Comparison of ENCODE assay signal across 8 mouse cellular contexts in genomic region chr7:98141206-98141605, GRCm38 (mm10). TPM values are rescaled to one million over a fixed set of nuclear protein-coding genes. Genes with fewer than 3 reads are reported as not detected.
DNase-seq lines count a peak whose midpoint lies in the region; ATAC-seq lines count a peak whose summit lies in the region.

No protein-coding gene starts in this region.

- 66% methylated on average over 3 of the region's 3 CpGs for WGBS in hindbrain, embryonic 10.5 days
- WGBS in hindbrain, embryonic 12.5 days: 71% methylated on average over 3 of the region's 3 CpGs

- peaks cover 17% of the 10 kb centered on the region for H3K27me3 ChIP-seq in hindbrain, embryonic 10.5 days (ENCODE audit: insufficient read depth, poor library complexity, severe bottlenecking)
- H3K27me3 ChIP-seq in hindbrain, embryonic 12.5 days: peaks cover 10% of the 10 kb centered on the region; the same call in 1 of the 2 replicates

- peak; percentile 37 for DNase-seq in hindbrain, embryonic 10.5 days (ENCODE audit: low spot score)
- peak; percentile 65 for DNase-seq in NIH3T3 (ENCODE audit: low read depth)
- DNase-seq in kidney, adult 18-20 months: peak; percentile 82
- peak; percentile 51 for DNase-seq in lung, postnatal 36 days
- DNase-seq in right cerebral cortex, postnatal 10 days (ENCODE audit: low spot score in 2 of 2): no peak
- DNase-seq in ovary, adult 18-20 months (ENCODE audit: low spot score): no peak

- ATAC-seq in hindbrain, embryonic 12.5 days (ENCODE audit: low FRiP score): no peak
- ATAC-seq in monocyte, adult 5-6 weeks (replicated peaks; ENCODE audit: insufficient number of reproducible peaks, low FRiP score, low TSS enrichment, poor library complexity, severe bottlenecking): no peak

- no peaks in the 10 kb centered on the region for H3K9me3 ChIP-seq in hindbrain, embryonic 10.5 days
- no peaks in the 10 kb centered on the region for H3K9me3 ChIP-seq in hindbrain, embryonic 12.5 days (replicated peaks)

- no peak overlapping the region for H3K9ac ChIP-seq in hindbrain, embryonic 12.5 days

- H3K4me3 ChIP-seq in hindbrain, embryonic 10.5 days: no peak overlapping the region
- H3K4me3 ChIP-seq in hindbrain, embryonic 12.5 days: no peak overlapping the region

- H3K4me1 ChIP-seq in hindbrain, embryonic 10.5 days (replicated peaks): peaks cover 57% of the 10 kb centered on the region
- peaks cover 34% of the 10 kb centered on the region for H3K4me1 ChIP-seq in hindbrain, embryonic 12.5 days

- H3K27ac ChIP-seq in hindbrain, embryonic 10.5 days: no peak overlapping the region
- no peak overlapping the region for H3K27ac ChIP-seq in hindbrain, embryonic 12.5 days

- H3K4me2 ChIP-seq in hindbrain, embryonic 12.5 days (replicated peaks): no peak overlapping the region

- H3K36me3 ChIP-seq in hindbrain, embryonic 10.5 days: peaks cover 2% of the 10 kb centered on the region; the same call in 1 of the 2 replicates
- H3K36me3 ChIP-seq in hindbrain, embryonic 12.5 days: 0 out of 2 replicates have a peak, but pooled peaks cover 4% of the 10 kb centered on the region

RNA-seq across cellular contexts. Expression of gene Omp, which starts 4.1 kb away (rescaled TPM):
- polyA plus RNA-seq in hindbrain, embryonic 10.5 days (2016; fragmentation: Nextera tagmentation; extraction: Ambion mirVana): 0.07 and 0.13 TPM in 2 replicates
- 0.28 and 0.73 TPM in 2 replicates for polyA plus RNA-seq in hindbrain, embryonic 12.5 days (2016; fragmentation: Nextera tagmentation; extraction: Ambion mirVana)
- 0.29 TPM in 1 of 3 replicates, not detected in the others for total RNA-seq in monocyte, adult 5-6 weeks (2017)

RNA-seq across cellular contexts. Expression of gene Myo7a, which starts 21.9 kb away (rescaled TPM):
- 17.3 and 21.2 TPM in 2 replicates for polyA plus RNA-seq in hindbrain, embryonic 10.5 days (2016; fragmentation: Nextera tagmentation; extraction: Ambion mirVana)
- 21.9 and 22.5 TPM in 2 replicates for polyA plus RNA-seq in hindbrain, embryonic 12.5 days (2016; fragmentation: Nextera tagmentation; extraction: Ambion mirVana)
- 11.8 to 14.7 TPM (median 13.1 TPM) in 3 replicates for total RNA-seq in monocyte, adult 5-6 weeks (2017)

RNA-seq across cellular contexts. Expression of gene Capn5, which starts 36.9 kb away (rescaled TPM):
- 5.6 and 9.9 TPM in 2 replicates for polyA plus RNA-seq in hindbrain, embryonic 10.5 days (2016; fragmentation: Nextera tagmentation; extraction: Ambion mirVana)
- 12.3 and 12.7 TPM in 2 replicates for polyA plus RNA-seq in hindbrain, embryonic 12.5 days (2016; fragmentation: Nextera tagmentation; extraction: Ambion mirVana)
- total RNA-seq in monocyte, adult 5-6 weeks (2017): 0.76 to 2.3 TPM in 2 of 3 replicates, not detected in the other

RNA-seq across cellular contexts. Expression of gene B3gnt6, which starts 58.1 kb away (rescaled TPM):
- polyA plus RNA-seq in hindbrain, embryonic 10.5 days (2016; fragmentation: Nextera tagmentation; extraction: Ambion mirVana): 0.10 TPM in 1 of 2 replicates, not detected in the other
- polyA plus RNA-seq in hindbrain, embryonic 12.5 days (2016; fragmentation: Nextera tagmentation; extraction: Ambion mirVana): 0.09 TPM in 1 of 2 replicates, not detected in the other
- 0.19 to 0.43 TPM in 2 of 3 replicates, not detected in the other for total RNA-seq in monocyte, adult 5-6 weeks (2017)

Comparison
In these comparisons a context has a peak if more than half of its experiments do, and no peak if none do; other contexts are left out.
1. DNase-seq: peak in hindbrain, embryonic 10.5 days (single experiment), NIH3T3 (single experiment), kidney, adult 18-20 months (single experiment) and lung, postnatal 36 days (single experiment); none in right cerebral cortex, postnatal 10 days (0 of 2) and ovary, adult 18-20 months (single experiment).